Comparison of ENCODE assay signal across 9 mouse cellular contexts in genomic region chr10:81406504-81407440, GRCm38 (mm10). TPM values are rescaled to one million over a fixed set of nuclear protein-coding genes. Genes with fewer than 3 reads are reported as not detected.
DNase-seq lines count a peak whose midpoint lies in the region; ATAC-seq and TF ChIP-seq lines count a peak whose summit lies in the region.
"Had no signal": no experiment of that assay in that cellular context is flagged by ENCODE, and none has a peak within 500 bp of the region (broad histone marks: within the 10 kb centered on the region; RNA-seq: fewer than 3 reads in every experiment).

No protein-coding gene starts in this region.

- DNase-seq in gastrocnemius, adult 2 months, result peak; percentile 38
- DNase-seq in gastrocnemius, postnatal 25 days, result no peak
- no peak for DNase-seq in liver, embryonic 13.5 days
- no peak for DNase-seq in urinary bladder, postnatal 25 days (ENCODE audit: low spot score)
- no peak for DNase-seq in layer of hippocampus, adult 18-20 months (ENCODE audit: low spot score in 2 of 2)
- DNase-seq in embryo, embryonic 10 days (ENCODE audit: low spot score), result no peak

- H3K4me3 ChIP-seq in gastrocnemius, adult 2 months, result peak overlapping the region; percentile 70
- H3K4me3 ChIP-seq in C2C12 (ENCODE audit: insufficient read depth, poor library complexity, severe bottlenecking), result no peak overlapping the region
- peak overlapping the region; percentile 18; the same call in 1 of the 2 replicates for H3K4me3 ChIP-seq in forebrain, embryonic 13.5 days
- peak overlapping the region; percentile 21 for H3K4me3 ChIP-seq in liver, embryonic 13.5 days (replicated peaks)

- peaks cover 86% of the 10 kb centered on the region for H3K36me3 ChIP-seq in C2C12 (ENCODE audit: control insufficient read depth, insufficient read depth)
- peaks cover 47% of the 10 kb centered on the region for H3K36me3 ChIP-seq in forebrain, embryonic 13.5 days (ENCODE audit: poor library complexity, severe bottlenecking)
- peaks cover 2% of the 10 kb centered on the region; the same call in 1 of the 2 replicates for H3K36me3 ChIP-seq in liver, embryonic 13.5 days

- H3ac ChIP-seq in C2C12 (ENCODE audit: control insufficient read depth, insufficient read length, low read depth), result peak overlapping the region; percentile 15

- peaks cover 25% of the 10 kb centered on the region for H3K79me3 ChIP-seq in C2C12 (ENCODE audit: low read depth)

- TF ChIP-seq CTCF in gastrocnemius, adult 2 months (IDR thresholded peaks at IDR 0.05), result no peak
- no peak for TF ChIP-seq CTCF in C2C12 (IDR thresholded peaks at IDR 0.05; ENCODE audit: control insufficient read depth, insufficient read depth, insufficient read length)

- intact Hi-C loops in gastrocnemius, adult 2 months (cut with DNase I), result no loop called here

- no peaks in the 10 kb centered on the region for H3K9me3 ChIP-seq in forebrain, embryonic 13.5 days (replicated peaks)
- H3K9me3 ChIP-seq in liver, embryonic 13.5 days (replicated peaks), result no peaks in the 10 kb centered on the region

- peaks cover 58% of the 10 kb centered on the region for H3K4me1 ChIP-seq in forebrain, embryonic 13.5 days
- H3K4me1 ChIP-seq in liver, embryonic 13.5 days (replicated peaks), result peaks cover 87% of the 10 kb centered on the region

- H3K27me3 ChIP-seq in C2C12 (ENCODE audit: control insufficient read depth, insufficient read depth, insufficient read length), result no peaks in the 10 kb centered on the region
- peaks cover 41% of the 10 kb centered on the region for H3K27me3 ChIP-seq in forebrain, embryonic 13.5 days
- peaks cover 55% of the 10 kb centered on the region for H3K27me3 ChIP-seq in liver, embryonic 13.5 days

- 23% methylated on average over 24 of the region's 24 CpGs for WGBS in forebrain, embryonic 13.5 days
- 16% methylated on average over 24 of the region's 24 CpGs for WGBS in liver, embryonic 13.5 days (ENCODE audit: insufficient replicate concordance)

- ATAC-seq in forebrain, embryonic 13.5 days, result no peak
- ATAC-seq in liver, embryonic 13.5 days (ENCODE audit: low read depth), result no peak

- peak overlapping the region; percentile 97 for H3K27ac ChIP-seq in gastrocnemius, adult 2 months
- H3K27ac ChIP-seq in forebrain, embryonic 13.5 days, result no peak overlapping the region; the same call in 1 of the 2 replicates
- peak overlapping the region; percentile 37 for H3K27ac ChIP-seq in liver, embryonic 13.5 days

- peaks cover 68% of the 10 kb centered on the region for H3K79me2 ChIP-seq in C2C12 (ENCODE audit: control insufficient read depth, insufficient read depth)

- H3K4me2 ChIP-seq in forebrain, embryonic 13.5 days, result peak overlapping the region; percentile 36
- peak overlapping the region; percentile 44 for H3K4me2 ChIP-seq in liver, embryonic 13.5 days

- peak overlapping the region; percentile 30; the same call in 1 of the 2 replicates for H3K9ac ChIP-seq in forebrain, embryonic 13.5 days
- H3K9ac ChIP-seq in liver, embryonic 13.5 days, result no peak overlapping the region

TF ChIP-seq in C2C12, 6 proteins besides CTCF, POLR2A, EP300 and RAD21:
- TF ChIP-seq FOSL1 (IDR thresholded peaks at IDR 0.05; ENCODE audit: insufficient read depth, low read length, poor library complexity, severe bottlenecking), result no peak
- TF ChIP-seq MYOD1 (IDR thresholded peaks at IDR 0.05; ENCODE audit: control insufficient read depth, insufficient read length, low read depth), result no peak
- no peak for TF ChIP-seq MAX (IDR thresholded peaks at IDR 0.05)
- no peak for TF ChIP-seq USF1 (IDR thresholded peaks at IDR 0.05; ENCODE audit: low read depth)
- no peak for TF ChIP-seq CEBPB (IDR thresholded peaks at IDR 0.05; ENCODE audit: low read depth)
- no peak for TF ChIP-seq MYOG (IDR thresholded peaks at IDR 0.05; ENCODE audit: control insufficient read depth, extremely low read depth, insufficient read length)
TF ChIP-seq in C2C12: peak in this region for 0.

RNA-seq across cellular contexts. Expression of gene Smim24, which starts 13.9 kb away (rescaled TPM):
- total RNA-seq in gastrocnemius, adult 2 months (2021), result not detected
- total RNA-seq in gastrocnemius, postnatal 25 days (2021), result under 1 TPM in 1 of 2 experiments, not detected in 1; 0.67 TPM
- 0.32 TPM for polyA plus RNA-seq in C2C12 (2012; fragmentation: generic; extraction: Trizol)
- polyA plus RNA-seq in forebrain, embryonic 13.5 days (2015; fragmentation: Nextera tagmentation; extraction: Ambion mirVana), result 1.8 TPM in 2 replicates
- 1.8 TPM in 2 replicates for polyA plus RNA-seq in liver, embryonic 13.5 days (2015; fragmentation: Nextera tagmentation; extraction: Ambion mirVana)
- 1 to 10 TPM; 1.8 to 2.4 TPM for total RNA-seq in layer of hippocampus, adult 18-20 months (2021)

RNA-seq across cellular contexts. Expression of gene Gm48552, which starts 18.0 kb away (rescaled TPM):
- 1 to 10 TPM in 1 of 2 experiments, under 1 TPM in 1; 0.84 to 1.0 TPM for total RNA-seq in gastrocnemius, adult 2 months (2021)
- under 1 TPM in 1 of 2 experiments, not detected in 1; 0.59 TPM for total RNA-seq in gastrocnemius, postnatal 25 days (2021)
- polyA plus RNA-seq in C2C12 (2012; fragmentation: generic; extraction: Trizol), result 0.20 TPM
- polyA plus RNA-seq in forebrain, embryonic 13.5 days (2015; fragmentation: Nextera tagmentation; extraction: Ambion mirVana), result 2.1 and 2.3 TPM in 2 replicates
- 0.93 TPM in 1 of 2 replicates, not detected in the other for polyA plus RNA-seq in liver, embryonic 13.5 days (2015; fragmentation: Nextera tagmentation; extraction: Ambion mirVana)
- 1 to 10 TPM; 4.2 to 6.9 TPM for total RNA-seq in layer of hippocampus, adult 18-20 months (2021)
- total RNA-seq: common myeloid progenitor, adult 5-6 weeks had no signal

RNA-seq across cellular contexts. Expression of gene Gm48551, which starts 22.5 kb away (rescaled TPM):
- total RNA-seq in gastrocnemius, adult 2 months (2021), result 1 to 10 TPM in 1 of 2 experiments, under 1 TPM in 1; 0.87 to 2.8 TPM
- 1 to 10 TPM in 1 of 2 experiments, under 1 TPM in 1; 0.78 to 1.0 TPM for total RNA-seq in gastrocnemius, postnatal 25 days (2021)
- 1.7 TPM for polyA plus RNA-seq in C2C12 (2012; fragmentation: generic; extraction: Trizol)
- polyA plus RNA-seq in forebrain, embryonic 13.5 days (2015; fragmentation: Nextera tagmentation; extraction: Ambion mirVana), result 4.2 and 5.8 TPM in 2 replicates
- polyA plus RNA-seq in liver, embryonic 13.5 days (2015; fragmentation: Nextera tagmentation; extraction: Ambion mirVana), result 0.86 and 0.89 TPM in 2 replicates
- 1 to 10 TPM; 4.1 to 4.8 TPM for total RNA-seq in layer of hippocampus, adult 18-20 months (2021)

RNA-seq across cellular contexts. Expression of gene Dohh, which starts 22.5 kb away (rescaled TPM):
- total RNA-seq in gastrocnemius, adult 2 months (2021), result 10 to 100 TPM; 38.1 to 39.8 TPM
- 10 to 100 TPM; 41.1 to 41.2 TPM for total RNA-seq in gastrocnemius, postnatal 25 days (2021)
- 148 TPM for polyA plus RNA-seq in C2C12 (2012; fragmentation: generic; extraction: Trizol)
- polyA plus RNA-seq in forebrain, embryonic 13.5 days (2015; fragmentation: Nextera tagmentation; extraction: Ambion mirVana), result 76.7 and 87.3 TPM in 2 replicates
- polyA plus RNA-seq in liver, embryonic 13.5 days (2015; fragmentation: Nextera tagmentation; extraction: Ambion mirVana), result 61.1 and 68.7 TPM in 2 replicates
- 10 to 100 TPM; 82.0 to 82.9 TPM for total RNA-seq in layer of hippocampus, adult 18-20 months (2021)

RNA-seq across cellular contexts. Expression of gene Fzr1, which starts 28.5 kb away (rescaled TPM):
- total RNA-seq in gastrocnemius, adult 2 months (2021), result 10 to 100 TPM; 14.0 to 18.8 TPM
- total RNA-seq in gastrocnemius, postnatal 25 days (2021), result 10 to 100 TPM; 13.5 to 14.0 TPM
- polyA plus RNA-seq in C2C12 (2012; fragmentation: generic; extraction: Trizol), result 61.6 TPM
- 117 and 128 TPM in 2 replicates for polyA plus RNA-seq in forebrain, embryonic 13.5 days (2015; fragmentation: Nextera tagmentation; extraction: Ambion mirVana)
- 89.5 and 94.1 TPM in 2 replicates for polyA plus RNA-seq in liver, embryonic 13.5 days (2015; fragmentation: Nextera tagmentation; extraction: Ambion mirVana)
- 10 to 100 TPM; 70.8 to 72.5 TPM for total RNA-seq in layer of hippocampus, adult 18-20 months (2021)
